Mouse (Mus musculus): ENCODE data around the gene Lrrc3b.

Lrrc3b gene

DNA sequence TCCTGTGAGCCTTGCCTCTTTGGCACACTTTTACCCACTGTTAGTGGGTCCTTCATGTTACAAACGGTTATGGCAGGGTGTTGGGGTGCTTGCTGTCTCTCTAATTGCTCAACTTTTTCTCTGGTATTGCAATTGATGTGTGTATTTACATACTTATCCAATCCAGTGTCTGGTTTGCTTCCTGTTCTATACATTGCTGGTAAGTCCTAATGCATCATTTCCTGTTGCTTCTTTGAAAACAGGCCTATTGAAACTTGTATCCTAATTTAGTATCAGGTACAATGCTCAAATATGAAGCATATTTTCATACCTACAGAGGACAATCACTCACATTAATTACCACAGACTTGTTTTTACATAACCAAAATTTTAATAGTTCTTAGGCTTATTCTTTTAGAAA is 107.4 kb downstream of the Lrrc3b start:
- no peak for DNase-seq (ENCODE audit: low read depth)

DNA sequence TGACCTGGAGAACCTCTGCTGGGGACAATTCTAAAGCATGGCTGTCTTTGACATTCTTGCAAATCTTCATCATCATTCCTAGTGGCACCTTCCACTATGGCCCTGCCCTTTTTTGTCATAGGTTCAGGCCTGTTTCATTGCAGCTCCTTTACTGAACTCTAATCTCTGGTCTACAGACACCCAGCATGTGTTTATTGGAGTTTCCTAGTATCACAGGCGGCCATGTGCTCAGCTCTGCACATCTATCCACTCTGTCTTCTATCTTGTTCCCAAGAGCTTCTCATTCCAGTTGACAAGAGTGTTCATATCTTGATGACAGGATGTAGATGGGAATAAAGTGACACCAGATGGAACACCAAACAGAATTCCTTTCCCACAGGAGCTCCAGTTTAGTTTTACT is 108.6 kb downstream of the Lrrc3b start:
- no peak for DNase-seq (ENCODE audit: low read depth)

DNA sequence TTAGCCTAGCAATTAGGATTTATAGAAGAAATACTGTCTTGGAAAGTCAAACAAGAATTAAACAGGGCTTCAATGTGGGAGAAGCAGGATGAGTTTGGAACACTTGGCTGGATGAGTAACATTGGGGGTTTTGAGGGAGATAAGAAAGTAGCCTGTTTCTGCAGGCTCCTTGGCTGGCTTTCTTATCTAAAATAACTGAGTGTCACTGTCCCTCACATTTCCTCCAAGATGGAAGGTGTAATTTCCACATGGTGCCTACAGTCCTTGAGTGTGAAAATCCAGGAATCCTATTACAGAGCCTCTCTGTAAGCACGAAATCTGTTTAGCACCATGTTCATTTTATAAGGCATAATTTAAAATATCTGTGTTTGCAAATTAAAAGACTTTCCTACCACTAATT is 112.9 kb downstream of the Lrrc3b start:
- DNase-seq (ENCODE audit: low read depth), result no peak

DNA sequence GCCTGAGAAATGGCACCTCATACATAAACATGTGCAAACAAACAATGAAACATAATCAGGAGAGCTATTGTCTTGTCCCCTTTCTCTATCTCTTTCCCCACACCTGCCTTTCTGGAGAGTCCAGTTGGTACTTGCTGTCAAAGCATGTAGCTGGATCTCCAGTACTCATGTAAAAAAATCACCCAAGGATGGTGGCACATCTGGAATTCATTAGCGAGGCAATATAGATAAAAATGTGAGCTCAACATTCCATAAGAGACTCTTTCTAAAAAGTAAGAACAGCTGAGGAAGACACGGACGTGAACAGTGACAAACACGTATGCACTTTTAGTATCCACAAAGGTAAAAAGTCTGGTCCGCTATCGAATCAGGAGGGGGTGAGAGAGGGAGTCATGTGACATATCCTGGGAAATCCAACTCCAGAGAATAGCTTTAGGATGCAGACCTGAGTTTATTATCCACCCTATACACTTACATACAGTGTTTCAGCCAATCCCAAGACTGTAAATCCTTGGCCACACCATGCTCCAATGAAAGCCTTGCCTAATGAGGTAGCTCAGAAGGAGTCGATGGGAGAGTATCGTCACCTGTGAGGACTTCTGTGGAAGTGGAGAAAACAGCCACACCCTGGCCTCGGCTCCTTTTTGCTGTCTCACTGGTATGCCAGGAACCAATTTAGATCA is 116.2 kb downstream of the Lrrc3b start:
- DNase-seq (ENCODE audit: low read depth), result no peak

DNA sequence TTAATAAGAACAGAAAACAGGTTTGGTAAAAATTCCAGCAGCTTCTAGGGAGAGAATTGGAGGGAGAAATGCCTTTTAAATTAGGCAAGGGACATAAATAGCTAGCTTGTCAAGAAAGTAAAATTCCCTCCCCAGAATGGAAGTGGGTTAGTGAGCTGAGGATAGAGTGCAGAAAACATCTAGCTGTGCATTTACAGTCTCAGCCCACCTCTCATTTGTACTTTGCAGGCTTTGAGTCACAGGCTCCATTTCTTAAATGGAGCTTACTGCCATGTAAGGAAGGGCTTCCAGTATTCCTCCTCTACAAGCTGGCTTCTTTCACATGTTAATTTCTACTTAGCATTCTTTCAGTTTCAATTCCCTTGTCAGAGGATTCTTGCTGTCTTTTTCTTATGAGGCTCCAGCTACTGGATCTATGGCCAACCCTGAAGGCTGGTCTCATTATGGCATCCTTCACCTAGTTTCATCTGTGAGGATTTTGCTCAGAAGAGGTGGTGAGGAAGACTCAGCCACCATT is 119.3 kb downstream of the Lrrc3b start:
- DNase-seq (ENCODE audit: low read depth), result no peak

DNA sequence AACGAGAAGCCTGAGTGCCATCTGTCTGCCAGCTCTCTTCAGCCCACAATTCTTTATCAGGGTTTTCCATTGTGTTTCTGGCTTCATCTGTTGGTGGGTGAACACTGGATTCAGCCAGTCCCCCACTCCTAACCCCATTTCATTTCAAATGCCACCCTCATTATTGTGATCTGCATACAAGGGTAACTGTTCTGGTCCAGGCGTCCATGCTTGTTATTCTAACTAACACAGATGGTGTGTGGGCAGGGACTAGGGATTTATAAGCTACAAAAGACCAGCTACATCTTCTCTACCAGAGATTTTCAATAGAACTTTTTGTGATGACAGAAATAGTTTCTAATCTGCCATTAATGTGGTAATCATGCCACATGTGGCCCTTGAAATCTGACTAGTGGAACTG is 130.2 kb downstream of the Lrrc3b start:
- DNase-seq (ENCODE audit: low read depth), result no peak
